Mouse (Mus musculus) adrenal gland, postnatal 0 days (tissue): ENCODE measurements around the gene Bcl2l12. TPM values are rescaled to one million over a fixed set of nuclear protein-coding genes. Genes with fewer than 3 reads are reported as not detected.

Experiments
- microRNA-seq: library from miRNA; unstranded; fragments of <30 nt; microRNA quantifications from one replicate; pipeline ENCODE4, GENCODE M21; 2016; ENCODE audit warnings: borderline replicate concordance; ENCODE audit not compliant: insufficient number of aligned reads
- polyA plus RNA-seq: library from polyadenylated mRNA; unstranded; fragments of >200 nt; fragmentation: Nextera tagmentation; extraction: Ambion mirVana; gene quantifications from 2 replicates; pipeline ENCODE4 v1.2.1, GENCODE M21; 2015

The Bcl2l12 gene
- 16.6 and 25.4 TPM in 2 replicates for polyA plus RNA-seq

DNA sequence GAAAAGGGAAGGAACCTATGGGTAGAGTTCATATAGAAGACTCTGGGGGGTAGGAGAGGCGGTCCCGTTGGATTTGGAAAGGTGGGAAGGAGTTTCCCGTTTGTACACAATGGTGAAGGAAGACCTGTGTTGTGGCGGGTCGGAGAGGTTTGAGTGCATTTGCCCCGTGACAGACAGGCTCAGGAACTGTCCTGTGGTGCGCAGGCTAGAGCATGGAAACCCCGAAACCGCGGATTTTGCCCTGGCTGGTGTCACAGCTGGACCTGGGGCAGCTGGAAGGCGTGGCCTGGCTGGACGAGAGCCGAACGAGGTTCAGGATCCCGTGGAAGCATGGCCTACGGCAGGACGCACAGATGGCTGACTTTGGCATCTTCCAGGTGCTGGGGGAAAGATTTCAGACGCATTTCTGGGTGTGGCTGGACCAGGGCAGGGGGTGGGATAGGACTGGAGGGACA is at the start of gene Bcl2l12:
TSS of gene Bcl2l12 (minus strand) at position 212 of the 455 bp plus-strand sequence.

DNA sequence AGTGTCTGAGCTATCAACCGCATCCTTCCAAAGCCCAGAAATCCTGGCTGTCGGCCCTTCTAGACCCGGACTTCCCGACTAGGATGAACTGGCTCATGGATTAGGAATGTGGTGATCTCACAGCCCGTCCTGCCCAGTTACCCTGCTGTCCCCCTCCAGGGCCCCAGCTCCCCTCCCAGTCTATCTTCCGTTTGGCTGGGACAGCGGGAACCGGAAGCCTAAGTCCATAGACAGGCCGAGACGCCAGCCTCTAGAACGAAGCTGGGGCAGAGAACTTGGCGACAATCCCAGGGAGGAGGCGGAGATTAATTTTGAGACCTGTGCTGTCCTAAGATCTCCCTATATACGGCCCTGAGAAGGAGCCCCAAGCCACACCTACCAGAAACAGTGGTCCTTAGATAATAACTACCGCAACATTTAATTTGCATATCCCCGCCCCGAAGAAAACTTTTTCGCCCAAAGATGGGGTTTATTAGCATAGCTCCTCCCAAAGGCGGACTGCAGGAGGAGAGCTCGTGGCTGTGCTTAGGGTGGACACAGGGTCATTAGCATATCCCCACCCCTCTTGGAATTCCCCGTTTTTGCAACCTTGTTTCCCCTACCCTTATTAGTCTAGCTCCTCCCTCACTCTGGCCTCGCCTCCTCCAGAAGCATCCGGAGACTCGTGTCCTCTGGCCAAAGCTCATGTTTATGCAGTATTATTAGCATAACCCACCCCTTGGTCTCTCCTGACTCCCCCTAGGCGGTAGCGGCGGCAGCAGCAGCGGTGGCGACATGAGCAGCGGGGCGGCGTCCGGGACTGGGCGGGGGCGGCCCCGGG is 18.9 kb upstream of the Bcl2l12 start, which contains the start of gene Rras:
TSS of gene Rras (plus strand) at position 720 of the 820 bp plus-strand sequence.

DNA sequence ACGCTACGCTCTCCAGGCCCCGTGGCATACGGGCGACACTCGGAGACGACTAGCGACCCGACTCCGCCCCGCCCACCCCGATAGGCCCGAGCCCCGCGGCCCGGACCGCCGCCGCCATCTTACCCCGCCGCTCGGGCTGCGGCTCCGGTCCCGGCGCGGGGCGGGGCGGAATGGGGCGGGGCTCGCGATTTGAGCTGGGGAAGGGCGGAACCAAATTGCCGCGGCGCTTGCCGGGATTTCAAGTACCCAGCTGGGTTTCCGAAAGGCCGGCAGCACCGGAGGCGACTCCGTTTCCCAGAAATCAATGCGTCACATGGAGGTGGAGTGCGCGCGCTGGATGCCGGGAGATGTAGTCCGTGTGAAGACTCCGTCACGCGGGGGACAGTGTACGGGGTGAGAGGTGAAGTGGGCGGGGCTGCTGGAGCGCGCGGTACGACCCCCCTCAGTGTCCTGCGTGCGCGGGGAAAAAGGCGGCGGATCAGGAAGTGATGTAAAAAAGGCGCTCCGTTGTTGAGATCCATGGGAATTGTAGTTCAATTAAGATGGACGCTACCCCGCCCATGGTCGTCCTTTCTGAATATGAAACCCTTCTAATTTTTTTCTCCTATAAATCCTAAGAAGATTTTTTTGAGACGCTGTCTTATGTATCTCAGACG is 17.6 kb upstream of the Bcl2l12 start, which contains the start of gene Scaf1:
TSS of gene Scaf1 (minus strand) at position 407 of the 656 bp plus-strand sequence.

DNA sequence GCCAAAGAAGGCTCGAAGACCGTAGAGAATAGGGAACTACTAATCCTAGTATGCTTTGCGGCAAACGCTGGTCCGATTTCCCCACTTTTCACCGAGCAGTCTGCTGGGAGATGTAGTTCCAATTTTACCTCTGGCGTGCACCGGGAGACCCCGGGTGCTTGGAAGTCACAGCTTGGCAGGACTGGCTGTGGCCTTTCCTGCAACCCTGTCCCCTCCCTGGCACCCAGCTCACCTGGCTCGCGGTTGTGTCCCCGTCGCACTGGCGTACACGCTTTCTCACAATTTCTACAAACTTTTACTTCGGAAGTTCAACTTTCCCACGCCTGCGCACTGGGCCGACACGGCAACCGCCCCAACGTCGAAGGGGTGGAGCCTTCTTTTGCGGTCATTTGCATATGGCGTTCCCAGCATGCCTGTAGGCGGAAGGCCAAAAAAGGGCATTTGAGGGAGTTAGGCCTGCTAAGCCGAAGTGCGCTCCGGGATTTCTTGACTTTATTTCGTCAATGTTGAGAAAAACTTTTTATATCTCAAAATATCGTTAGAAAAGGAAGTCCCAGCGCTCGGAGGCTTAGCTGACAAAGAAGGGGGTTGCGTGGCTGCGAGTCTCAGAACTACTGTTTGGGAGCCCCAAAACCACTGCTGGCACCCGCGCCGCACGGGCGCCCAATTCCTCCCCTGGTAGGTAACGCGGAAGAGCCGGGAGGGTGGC is 1.1 kb downstream of the Bcl2l12 start, which contains the start of gene Irf3:
TSS of gene Irf3 (plus strand) at position 418 of the 709 bp plus-strand sequence.

DNA sequence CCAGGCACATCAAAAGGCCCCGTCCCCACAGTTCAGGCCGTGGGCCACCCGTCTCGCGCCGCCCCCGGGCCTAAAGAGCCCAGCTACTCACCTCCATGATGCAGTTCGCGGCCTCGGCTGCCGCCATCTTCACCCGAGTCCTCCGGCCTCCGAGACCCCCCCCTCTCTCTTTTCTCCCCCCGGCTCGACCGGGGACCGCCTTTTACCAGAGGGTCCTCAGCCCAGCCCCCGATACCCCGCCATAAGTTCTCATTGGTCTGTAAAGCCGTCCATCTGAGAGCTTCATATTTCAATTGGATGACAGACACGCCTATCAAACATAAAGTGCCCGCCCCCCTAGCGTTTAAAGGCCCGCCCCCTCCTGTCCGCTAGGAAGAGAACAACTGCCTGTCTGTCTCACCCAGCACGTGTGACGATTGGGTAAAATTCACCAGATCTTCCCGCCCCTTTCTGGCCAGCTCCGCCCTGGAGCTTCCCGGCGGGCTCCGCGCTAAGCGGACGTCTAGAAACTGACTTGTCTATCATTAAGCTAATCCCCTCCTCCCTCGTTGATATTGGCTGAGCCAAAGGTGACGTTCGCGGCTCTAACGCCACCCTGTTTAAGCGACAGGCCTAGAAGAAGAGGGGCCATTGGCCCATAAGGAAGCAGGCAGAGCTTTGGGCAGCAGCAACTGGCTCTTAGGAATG is 12.2 kb downstream of the Bcl2l12 start, which contains the start of gene Prmt1:
TSS of gene Prmt1 (minus strand) at position 377 of the 687 bp plus-strand sequence.

DNA sequence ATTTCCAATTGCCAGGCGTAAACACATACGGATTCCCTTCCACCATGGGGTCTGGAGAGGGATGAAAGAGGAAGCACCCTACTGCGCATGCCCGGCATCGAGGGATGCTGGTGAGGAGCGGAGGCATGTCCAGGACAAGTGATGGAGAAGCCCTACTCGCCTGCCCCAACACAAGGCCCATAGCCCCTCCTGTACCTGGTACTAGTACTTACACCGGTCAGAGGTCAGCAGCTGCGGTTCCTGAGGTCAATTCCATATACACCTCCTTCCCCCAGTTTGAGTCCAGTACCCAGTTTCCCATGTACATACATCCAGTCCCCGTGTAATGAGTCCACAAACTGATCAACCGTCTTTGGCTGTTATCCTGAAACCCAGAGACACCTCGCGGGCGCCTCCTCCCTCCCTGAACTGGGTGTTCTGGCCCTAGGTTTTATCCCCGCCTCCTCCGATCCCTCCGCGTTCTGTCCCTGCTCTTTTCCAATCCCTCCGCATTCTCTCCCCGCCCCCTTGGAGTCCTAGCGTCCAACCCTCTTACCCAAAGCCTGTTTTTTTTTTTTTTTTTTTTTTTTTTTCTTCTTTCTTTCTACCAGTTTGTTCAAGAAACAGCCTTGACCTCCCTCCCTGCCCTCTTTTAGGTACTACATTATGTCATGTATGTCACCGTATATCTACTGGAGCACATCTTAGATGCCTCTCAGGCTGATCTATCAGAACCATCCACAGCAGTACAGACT is 24.0 kb downstream of the Bcl2l12 start, which contains the start of gene Cpt1c:
TSS of gene Cpt1c (minus strand) at position 469 of the 734 bp plus-strand sequence.

DNA sequence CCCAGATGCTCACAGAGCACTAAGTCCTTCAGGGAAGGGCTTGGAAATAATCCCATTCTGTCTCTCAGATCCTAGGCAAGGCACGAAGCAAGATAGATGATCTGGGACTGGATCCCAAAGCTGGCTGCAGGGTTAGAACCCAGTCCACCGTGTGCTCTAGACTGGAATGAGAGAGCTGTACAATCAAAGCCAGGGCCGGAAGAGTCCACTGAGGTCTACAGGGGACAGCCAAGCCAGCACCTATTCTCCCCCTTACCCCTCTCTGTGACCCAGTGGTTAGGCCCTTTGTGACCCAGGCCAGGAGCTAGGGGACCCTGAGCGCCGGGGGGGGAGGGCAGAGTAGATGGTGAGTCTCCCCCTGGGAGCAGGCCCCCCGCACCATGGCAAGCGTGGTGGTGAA is 55.6 kb downstream of the Bcl2l12 start, which contains the start of gene Tsks:
TSS of gene Tsks (plus strand) at position 301 of the 400 bp plus-strand sequence.

Small RNA genes within 50 kb of the gene (microRNA-seq; reads per million reads assigned to microRNA genes)
- gene Mir7054 = not detected

Other genes starting within 250 kb of the Bcl2l12 start
- gene Zfp473, start 247.7 kb downstream of the Bcl2l12 start, polyA plus RNA-seq = 0.16 and 0.37 TPM in 2 replicates
- 40.4 and 43.1 TPM in 2 replicates for gene Nup62, start 182.6 kb downstream of the Bcl2l12 start, polyA plus RNA-seq
- gene Il4i1, start 182.3 kb downstream of the Bcl2l12 start, polyA plus RNA-seq = 0.52 and 1.9 TPM in 2 replicates
- gene Atf5, start 182.1 kb downstream of the Bcl2l12 start, polyA plus RNA-seq = 8.1 and 9.7 TPM in 2 replicates
- 103 and 124 TPM in 2 replicates for gene Akt1s1, start 149.7 kb downstream of the Bcl2l12 start, polyA plus RNA-seq
- gene Tbc1d17, start 149.6 kb downstream of the Bcl2l12 start, polyA plus RNA-seq = 74.5 and 99.1 TPM in 2 replicates
- gene Pnkp, start 141.6 kb downstream of the Bcl2l12 start, polyA plus RNA-seq = 41.8 and 51.0 TPM in 2 replicates
- gene Ptov1, start 128.9 kb downstream of the Bcl2l12 start, polyA plus RNA-seq = 305 and 336 TPM in 2 replicates
- gene Med25, start 106.0 kb downstream of the Bcl2l12 start, polyA plus RNA-seq = 65.4 and 92.8 TPM in 2 replicates
- 23.0 and 35.1 TPM in 2 replicates for gene Fuz, start 102.6 kb downstream of the Bcl2l12 start, polyA plus RNA-seq
- gene Ap2a1, start 69.2 kb downstream of the Bcl2l12 start, polyA plus RNA-seq = 49.4 and 50.6 TPM in 2 replicates
- 0.17 and 0.46 TPM in 2 replicates for gene Tsks, start 55.5 kb downstream of the Bcl2l12 start, polyA plus RNA-seq
- gene Cpt1c, start 23.9 kb downstream of the Bcl2l12 start, polyA plus RNA-seq = 23.0 and 24.9 TPM in 2 replicates
- gene Prmt1, start 12.1 kb downstream of the Bcl2l12 start, polyA plus RNA-seq = 247 and 271 TPM in 2 replicates
- gene Irf3, start 1.1 kb downstream of the Bcl2l12 start, polyA plus RNA-seq = 56.9 and 79.7 TPM in 2 replicates
- gene Scaf1, start 17.7 kb upstream of the Bcl2l12 start, polyA plus RNA-seq = 25.1 and 26.8 TPM in 2 replicates
- gene Rras, start 19.2 kb upstream of the Bcl2l12 start, polyA plus RNA-seq = 69.9 and 80.5 TPM in 2 replicates
- gene Prr12, start 54.2 kb upstream of the Bcl2l12 start, polyA plus RNA-seq = 4.1 and 6.1 TPM in 2 replicates
- 72.0 and 75.6 TPM in 2 replicates for gene Nosip, start 63.7 kb upstream of the Bcl2l12 start, polyA plus RNA-seq
- 21.2 and 23.8 TPM in 2 replicates for gene Prrg2, start 64.0 kb upstream of the Bcl2l12 start, polyA plus RNA-seq
- gene Rcn3, start 93.5 kb upstream of the Bcl2l12 start, polyA plus RNA-seq = 173 and 202 TPM in 2 replicates
- 193 and 264 TPM in 2 replicates for gene Fcgrt, start 105.1 kb upstream of the Bcl2l12 start, polyA plus RNA-seq
- 1,100 and 1,135 TPM in 2 replicates for gene Rps11, start 125.7 kb upstream of the Bcl2l12 start, polyA plus RNA-seq
- 1,896 and 3,552 TPM in 2 replicates for gene Rpl13a, start 130.0 kb upstream of the Bcl2l12 start, polyA plus RNA-seq
- 1.4 and 2.1 TPM in 2 replicates for gene Gm45713, start 137.5 kb upstream of the Bcl2l12 start, polyA plus RNA-seq
- gene Flt3l, start 137.7 kb upstream of the Bcl2l12 start, polyA plus RNA-seq = 6.1 and 11.0 TPM in 2 replicates
- gene Pih1d1, start 155.6 kb upstream of the Bcl2l12 start, polyA plus RNA-seq = 67.2 and 75.8 TPM in 2 replicates
- gene Aldh16a1, start 155.9 kb upstream of the Bcl2l12 start, polyA plus RNA-seq = 25.3 and 34.0 TPM in 2 replicates
- gene Slc17a7, start 165.2 kb upstream of the Bcl2l12 start, polyA plus RNA-seq = 0.11 and 0.16 TPM in 2 replicates
- gene Gfy, start 180.9 kb upstream of the Bcl2l12 start, polyA plus RNA-seq = not detected in 2 replicates
- gene Pth2, start 182.3 kb upstream of the Bcl2l12 start, polyA plus RNA-seq = not detected in 2 replicates
- gene Ccdc155, start 206.2 kb upstream of the Bcl2l12 start, polyA plus RNA-seq = 0.30 and 0.47 TPM in 2 replicates
- 1.6 and 1.8 TPM in 2 replicates for gene Dkkl1, start 213.4 kb upstream of the Bcl2l12 start, polyA plus RNA-seq
- 28.7 and 32.9 TPM in 2 replicates for gene Tead2, start 217.0 kb upstream of the Bcl2l12 start, polyA plus RNA-seq
- gene Cd37, start 240.4 kb upstream of the Bcl2l12 start, polyA plus RNA-seq = 3.9 and 5.3 TPM in 2 replicates
- gene Slc6a16, start 242.4 kb upstream of the Bcl2l12 start, polyA plus RNA-seq = 0.08 TPM in 1 of 2 replicates, not detected in the other